Mouse (Mus musculus) MN1 (cell line): Measurements from ENCODE around the gene Agrp.

ENCODE experiments used
- DNase-seq: peaks from one replicate; pipeline ENCODE4 v3.0.0-alpha.2; 2016; ENCODE audit warnings: low spot score

The Agrp gene

GRCm38 (mm10) chr8:105549506-105549905 is 87.7 kb downstream of the Agrp start:
- no peak for DNase-seq

GRCm38 (mm10) chr8:105546384-105547350 is 90.5 kb downstream of the Agrp start:
- DNase-seq: no peak

GRCm38 (mm10) chr8:105545249-105545648 is 91.9 kb downstream of the Agrp start:
- no peak for DNase-seq

GRCm38 (mm10) chr8:105544544-105545205 is 92.5 kb downstream of the Agrp start:
- no peak for DNase-seq

GRCm38 (mm10) chr8:105543703-105544102 is 93.5 kb downstream of the Agrp start:
- no peak for DNase-seq

GRCm38 (mm10) chr8:105542808-105543207 is 94.4 kb downstream of the Agrp start:
- no peak for DNase-seq

GRCm38 (mm10) chr8:105542032-105542656 is 95.0 kb downstream of the Agrp start:
- no peak for DNase-seq

- DNase-seq: no peak
Observed at GRCm38 (mm10) chr8:105538940-105539339, 98.3 kb downstream of the Agrp start.

GRCm38 (mm10) chr8:105537011-105537677 is 100.0 kb downstream of the Agrp start:
- no peak for DNase-seq

GRCm38 (mm10) chr8:105536546-105536945 is 100.6 kb downstream of the Agrp start:
- DNase-seq: no peak

GRCm38 (mm10) chr8:105533892-105534329 is 103.3 kb downstream of the Agrp start:
- peak; percentile 88 for DNase-seq

- peak; percentile 53 for DNase-seq
Observed at GRCm38 (mm10) chr8:105533439-105533838, 103.8 kb downstream of the Agrp start.

GRCm38 (mm10) chr8:105531774-105532173 is 105.4 kb downstream of the Agrp start:
- DNase-seq: no peak

- no peak for DNase-seq
Observed at GRCm38 (mm10) chr8:105529271-105529670, 107.9 kb downstream of the Agrp start.

- no peak for DNase-seq
Observed at GRCm38 (mm10) chr8:105528206-105528605, 109.0 kb downstream of the Agrp start.

GRCm38 (mm10) chr8:105527110-105527509 is 110.1 kb downstream of the Agrp start:
- peak; percentile 73 for DNase-seq

GRCm38 (mm10) chr8:105522890-105523289 is 114.3 kb downstream of the Agrp start:
- DNase-seq: no peak

GRCm38 (mm10) chr8:105521995-105522769 is 115.0 kb downstream of the Agrp start:
- no peak for DNase-seq

GRCm38 (mm10) chr8:105521061-105521460 is 116.1 kb downstream of the Agrp start:
- no peak for DNase-seq

GRCm38 (mm10) chr8:105520521-105520920 is 116.7 kb downstream of the Agrp start:
- no peak for DNase-seq

- no peak for DNase-seq
Observed at GRCm38 (mm10) chr8:105519591-105519990, 117.6 kb downstream of the Agrp start.
